ENCODE assay signal across 8 mouse cellular contexts in genomic region chr5:27790910-27791288, GRCm38 (mm10). TPM values are rescaled to one million over a fixed set of nuclear protein-coding genes. Genes with fewer than 3 reads are reported as not detected.
A peak's percentile ranks its signal among the peaks of the same experiment; 100 is the strongest.
DNase-seq lines count a peak whose midpoint lies in the region; ATAC-seq and TF ChIP-seq lines count a peak whose summit lies in the region.

No protein-coding gene starts in this region.

- H3K4me3 ChIP-seq in thymus, adult 2 months (ENCODE audit: control insufficient read depth, insufficient read depth, low read length), result peak overlapping the region; percentile 76
- H3K4me3 ChIP-seq in embryonic facial prominence, embryonic 12.5 days, result peak overlapping the region; percentile 60
- peak overlapping the region; percentile 73 for H3K4me3 ChIP-seq in limb, embryonic 14.5 days (replicated peaks; ENCODE audit: low read length)
- peak overlapping the region; percentile 78 for H3K4me3 ChIP-seq in midbrain, embryonic 16.5 days (ENCODE audit: low read depth, low read length)
- H3K4me3 ChIP-seq in testis, adult 2 months (ENCODE audit: control insufficient read depth, low read depth, low read length), result peak overlapping the region; percentile 99

- no peak for TF ChIP-seq POLR2A in thymus, adult 2 months (IDR thresholded peaks at IDR 0.05; ENCODE audit: control insufficient read depth, extremely low read depth, insufficient read depth, low read length, poor library complexity)
- no peak for TF ChIP-seq POLR2A in limb, embryonic 14.5 days (IDR thresholded peaks at IDR 0.05; ENCODE audit: borderline replicate concordance, extremely low read depth, insufficient read depth, insufficient read length)
- no peak for TF ChIP-seq POLR2A in testis, adult 2 months (IDR thresholded peaks at IDR 0.05; ENCODE audit: control insufficient read depth, low read depth, low read length)

- no peaks in the 10 kb centered on the region for H3K9me3 ChIP-seq in embryonic facial prominence, embryonic 12.5 days
- H3K9me3 ChIP-seq in limb, embryonic 14.5 days (ENCODE audit: control insufficient read depth, low read length), result no peaks in the 10 kb centered on the region
- H3K9me3 ChIP-seq in midbrain, embryonic 16.5 days (replicated peaks; ENCODE audit: control insufficient read depth, low read length, poor library complexity, severe bottlenecking), result no peaks in the 10 kb centered on the region

- peak overlapping the region; percentile 76 for H3K4me2 ChIP-seq in embryonic facial prominence, embryonic 12.5 days (replicated peaks)
- H3K4me2 ChIP-seq in limb, embryonic 14.5 days (replicated peaks; ENCODE audit: low read depth, low read length, severe bottlenecking), result peak overlapping the region; percentile 50
- peak overlapping the region; percentile 81 for H3K4me2 ChIP-seq in midbrain, embryonic 16.5 days (ENCODE audit: low read length)

- H3K4me1 ChIP-seq in thymus, adult 2 months (replicated peaks; ENCODE audit: control insufficient read depth, insufficient read depth, low read length), result peaks cover 11% of the 10 kb centered on the region
- H3K4me1 ChIP-seq in embryonic facial prominence, embryonic 12.5 days, result peaks cover 20% of the 10 kb centered on the region
- H3K4me1 ChIP-seq in limb, embryonic 14.5 days (ENCODE audit: control insufficient read depth, insufficient read depth, low read length), result peaks cover 14% of the 10 kb centered on the region
- H3K4me1 ChIP-seq in midbrain, embryonic 16.5 days (ENCODE audit: control insufficient read depth, insufficient read depth, low read length), result peaks cover 24% of the 10 kb centered on the region
- H3K4me1 ChIP-seq in testis, adult 2 months (ENCODE audit: control insufficient read depth, insufficient read depth, low read length), result peaks cover 9% of the 10 kb centered on the region

- no peak overlapping the region for H3K27ac ChIP-seq in thymus, adult 2 months (ENCODE audit: control insufficient read depth, insufficient read depth, low read length)
- peak overlapping the region; percentile 91 for H3K27ac ChIP-seq in embryonic facial prominence, embryonic 12.5 days
- H3K27ac ChIP-seq in limb, embryonic 14.5 days (replicated peaks; ENCODE audit: low read depth, low read length), result peak overlapping the region; percentile 97
- H3K27ac ChIP-seq in midbrain, embryonic 16.5 days (ENCODE audit: low read length), result peak overlapping the region; percentile 99
- H3K27ac ChIP-seq in testis, adult 2 months (ENCODE audit: control insufficient read depth, insufficient read depth, low read depth, low read length), result peak overlapping the region; percentile 98

- H3K36me3 ChIP-seq in thymus, adult 2 months (ENCODE audit: control insufficient read depth, insufficient read depth, low read length), result peaks cover 16% of the 10 kb centered on the region
- H3K36me3 ChIP-seq in embryonic facial prominence, embryonic 12.5 days, result peaks cover 30% of the 10 kb centered on the region
- peaks cover 30% of the 10 kb centered on the region for H3K36me3 ChIP-seq in limb, embryonic 14.5 days (ENCODE audit: control insufficient read depth, insufficient read depth, low read length)
- H3K36me3 ChIP-seq in midbrain, embryonic 16.5 days (ENCODE audit: control insufficient read depth, insufficient read depth, low read length), result peaks cover 17% of the 10 kb centered on the region
- H3K36me3 ChIP-seq in testis, adult 2 months (ENCODE audit: control insufficient read depth, insufficient read depth, low read length), result peaks cover 4% of the 10 kb centered on the region

- H3K27me3 ChIP-seq in thymus, adult 2 months (ENCODE audit: control insufficient read depth, insufficient read depth, low read length), result no peaks in the 10 kb centered on the region
- no peaks in the 10 kb centered on the region for H3K27me3 ChIP-seq in embryonic facial prominence, embryonic 12.5 days
- no peaks in the 10 kb centered on the region for H3K27me3 ChIP-seq in limb, embryonic 14.5 days (ENCODE audit: control insufficient read depth, insufficient read depth, low read length)
- no peaks in the 10 kb centered on the region for H3K27me3 ChIP-seq in midbrain, embryonic 16.5 days (ENCODE audit: control insufficient read depth, insufficient read depth, low read depth, low read length)
- H3K27me3 ChIP-seq in testis, adult 2 months (ENCODE audit: control insufficient read depth, insufficient read depth, low read length), result no peaks in the 10 kb centered on the region

- ATAC-seq in embryonic facial prominence, embryonic 12.5 days (ENCODE audit: insufficient number of reproducible peaks, insufficient read depth, low FRiP score, low TSS enrichment), result peak; percentile 79
- peak; percentile 79 for ATAC-seq in limb, embryonic 14.5 days (ENCODE audit: low FRiP score, low read depth)
- peak; percentile 89 for ATAC-seq in midbrain, embryonic 16.5 days

- DNase-seq in thymus, adult 2 months, result peak; percentile 58
- no peak for DNase-seq in thymus, postnatal 25 days
- DNase-seq in heart, adult 18-20 months, result peak; percentile 82 to 86
- DNase-seq in kidney, adult 11 months, result peak; percentile 83
- DNase-seq in limb, embryonic 14.5 days (ENCODE audit: low spot score), result peak; percentile 73

- WGBS in thymus, adult 2 months, result under 1% methylated on average over 40 of the region's 47 CpGs
- 1% methylated on average over 42 of the region's 47 CpGs for WGBS in embryonic facial prominence, embryonic 12.5 days
- WGBS in limb, embryonic 14.5 days, result under 1% methylated on average over 27 of the region's 47 CpGs
- WGBS in midbrain, embryonic 16.5 days, result under 1% methylated on average over 33 of the region's 47 CpGs

- TF ChIP-seq CTCF in thymus, adult 2 months (IDR thresholded peaks at IDR 0.05; ENCODE audit: borderline replicate concordance, control insufficient read depth, extremely low read depth, insufficient read depth, low read length, poor library complexity), result no peak
- no peak for TF ChIP-seq CTCF in testis, adult 2 months (IDR thresholded peaks at IDR 0.05; ENCODE audit: control insufficient read depth, insufficient read depth, insufficient replicate concordance, low read depth, low read length)

- H3K9ac ChIP-seq in embryonic facial prominence, embryonic 12.5 days, result peak overlapping the region; percentile 75
- H3K9ac ChIP-seq in limb, embryonic 14.5 days (ENCODE audit: low read depth, low read length, severe bottlenecking), result peak overlapping the region; percentile 81
- H3K9ac ChIP-seq in midbrain, embryonic 16.5 days (ENCODE audit: low read depth, low read length), result peak overlapping the region; percentile 75

RNA-seq across cellular contexts. Expression of gene Paxip1, which starts 0.6 kb away (rescaled TPM):
- polyA plus RNA-seq in thymus, adult 2 months (2012; rRNA removed), result 68.1 and 86.8 TPM in 2 replicates
- 41.2 and 43.6 TPM in 2 replicates for polyA plus RNA-seq in embryonic facial prominence, embryonic 12.5 days (2016; fragmentation: Nextera tagmentation; extraction: Ambion mirVana)
- total RNA-seq in heart, adult 18-20 months (2021), result 10 to 100 TPM; 13.6 to 16.1 TPM
- polyA plus RNA-seq in limb, embryonic 14.5 days (2012; rRNA removed), result 57.7 and 65.8 TPM in 2 replicates
- polyA plus RNA-seq in limb, embryonic 14.5 days (2014; fragmentation: Nextera tagmentation; extraction: Ambion mirVana), result 34.5 and 38.4 TPM in 2 replicates
- 28.7 and 30.2 TPM in 2 replicates for polyA plus RNA-seq in midbrain, embryonic 16.5 days (2015; fragmentation: Nextera tagmentation; extraction: Ambion mirVana)
- polyA plus RNA-seq in testis, adult 2 months (2012; rRNA removed), result 33.4 and 34.8 TPM in 2 replicates

RNA-seq across cellular contexts. Expression of gene Htr5a, which starts 51.0 kb away (rescaled TPM):
- polyA plus RNA-seq in thymus, adult 2 months (2012; rRNA removed), result not detected in 2 replicates
- polyA plus RNA-seq in embryonic facial prominence, embryonic 12.5 days (2016; fragmentation: Nextera tagmentation; extraction: Ambion mirVana), result 0.03 TPM in 1 of 2 replicates, not detected in the other
- not detected for total RNA-seq in heart, adult 18-20 months (2021)
- polyA plus RNA-seq in limb, embryonic 14.5 days (2012; rRNA removed), result not detected in 2 replicates
- not detected in 2 replicates for polyA plus RNA-seq in limb, embryonic 14.5 days (2014; fragmentation: Nextera tagmentation; extraction: Ambion mirVana)
- 2.0 and 2.4 TPM in 2 replicates for polyA plus RNA-seq in midbrain, embryonic 16.5 days (2015; fragmentation: Nextera tagmentation; extraction: Ambion mirVana)
- not detected in 2 replicates for polyA plus RNA-seq in testis, adult 2 months (2012; rRNA removed)
